Mouse (Mus musculus) cortical plate, adult 2 months (tissue): ENCODE data around the gene Gm11060.

Source experiments
- CTCF ChIP-seq: fragments of 200-500 bp; IDR thresholded peaks from 2 replicates; pipeline ENCODE4 v1.5.1; 2011; ENCODE audit warnings: mild to moderate bottlenecking, control low read depth, low read length; ENCODE audit not compliant: insufficient read depth; ENCODE audit errors: extremely low read depth
- POLR2A ChIP-seq: fragments of 200-500 bp; IDR thresholded peaks from 2 replicates; pipeline ENCODE4 v1.6.1; 2011; ENCODE audit warnings: mild to moderate bottlenecking, low read length, control low read depth; ENCODE audit not compliant: insufficient read depth; ENCODE audit errors: extremely low read depth

- TF ChIP-seq CTCF (no peak), POLR2A (no peak)
Observed at GRCm38 (mm10) chr2:105058577-105059116, 33.2 kb upstream of the Gm11060 start.
